Mouse (Mus musculus) C2C12 (cell line): ENCODE results near the gene Tnfrsf17. TPM values are rescaled to one million over a fixed set of nuclear protein-coding genes. Genes with fewer than 3 reads are reported as not detected.

Source experiments
- H3K27me3 ChIP-seq: one replicate; pipeline ENCODE4 v1.6.1; 2011; ENCODE audit not compliant: control insufficient read depth, insufficient read depth, insufficient read length
- H3K36me3 ChIP-seq: one replicate; pipeline ENCODE4 v1.6.1; 2011; ENCODE audit not compliant: control insufficient read depth, insufficient read depth
- H3K4me3 ChIP-seq: one replicate; pipeline ENCODE4 v1.5.1; 2011; ENCODE audit warnings: mild to moderate bottlenecking, control low read depth; ENCODE audit not compliant: poor library complexity, insufficient read depth, severe bottlenecking
- H3K79me2 ChIP-seq: one replicate; pipeline ENCODE4 v1.6.1; 2011; ENCODE audit not compliant: control insufficient read depth, insufficient read depth
- H3K79me3 ChIP-seq: one replicate; pipeline ENCODE4 v1.6.1; 2011; ENCODE audit warnings: low read depth, control low read depth
- H3ac ChIP-seq: one replicate; pipeline ENCODE3; 2011; ENCODE audit warnings: low read depth; ENCODE audit not compliant: control insufficient read depth, insufficient read length
- CEBPB ChIP-seq: IDR thresholded peaks from one replicate; pipeline ENCODE4 v1.6.1; 2011; ENCODE audit warnings: low read depth, mild to moderate bottlenecking, control low read depth, moderate library complexity
- CTCF ChIP-seq: IDR thresholded peaks from one replicate; pipeline ENCODE4 v1.5.1; 2011; ENCODE audit not compliant: control insufficient read depth, insufficient read depth, insufficient read length
- FOSL1 ChIP-seq: IDR thresholded peaks from one replicate; pipeline ENCODE4 v1.8.0; 2011; ENCODE audit warnings: mild to moderate bottlenecking, low read length; ENCODE audit not compliant: poor library complexity, insufficient read depth, severe bottlenecking
- MAX ChIP-seq: IDR thresholded peaks from one replicate; pipeline ENCODE4 v1.6.1; 2011; ENCODE audit warnings: mild to moderate bottlenecking, control low read depth
- MYOD1 ChIP-seq: IDR thresholded peaks from one replicate; pipeline ENCODE4 v1.6.1; 2011; ENCODE audit warnings: low read depth; ENCODE audit not compliant: control insufficient read depth, insufficient read length
- MYOG ChIP-seq: IDR thresholded peaks from one replicate; pipeline ENCODE4 v1.6.1; 2011; ENCODE audit not compliant: control insufficient read depth, insufficient read length; ENCODE audit errors: extremely low read depth
- USF1 ChIP-seq: IDR thresholded peaks from one replicate; pipeline ENCODE4 v1.6.1; 2011; ENCODE audit warnings: low read depth, mild to moderate bottlenecking, control low read depth, moderate library complexity
- polyA plus RNA-seq: library from polyadenylated mRNA; unstranded; fragments of >200 nt; fragmentation: generic; extraction: Trizol; gene quantifications from one replicate; pipeline ENCODE4 v1.2.1, GENCODE M21; 2012; ENCODE audit warnings: missing spikeins

Tnfrsf17 gene
- polyA plus RNA-seq, 1 experiment = not detected

- no peaks in the 10 kb centered on the region for H3K79me2 ChIP-seq
- TF ChIP-seq MYOD1 = no peak
- no peak for TF ChIP-seq MYOG
- TF ChIP-seq FOSL1 = no peak
- TF ChIP-seq CEBPB = no peak
- no peak for TF ChIP-seq USF1
- peak overlapping the region; percentile 52 for H3K4me3 ChIP-seq
- H3ac ChIP-seq = peak overlapping the region; percentile 89
- no peaks in the 10 kb centered on the region for H3K27me3 ChIP-seq
- no peaks in the 10 kb centered on the region for H3K79me3 ChIP-seq
- H3K36me3 ChIP-seq = no peaks in the 10 kb centered on the region
These were observed 9.9 kb downstream of the Tnfrsf17 start for GRCm38 (mm10) chr16:11323324-11324051.

- Histone ChIP-seq H3K4me3 (no peak overlapping the region), H3K27me3 (no peaks in the 10 kb centered on the region), H3K79me2 (no peaks in the 10 kb centered on the region), H3ac (no peak overlapping the region), H3K79me3 (no peaks in the 10 kb centered on the region), H3K36me3 (no peaks in the 10 kb centered on the region)
- TF ChIP-seq CEBPB (no peak), USF1 (no peak), MYOG (no peak), MAX (no peak), FOSL1 (no peak), MYOD1 (no peak), CTCF (no peak)
These were observed 16.6 kb downstream of the Tnfrsf17 start for GRCm38 (mm10) chr16:11330081-11330800.

GRCm38 (mm10) chr16:11331030-11331429 lies 17.4 kb downstream of the Tnfrsf17 start:
- TF ChIP-seq MYOG (no peak), USF1 (no peak)
- Histone ChIP-seq H3K36me3 (no peaks in the 10 kb centered on the region), H3K79me2 (no peaks in the 10 kb centered on the region), H3K27me3 (no peaks in the 10 kb centered on the region), H3K4me3 (no peak overlapping the region), H3ac (no peak overlapping the region), H3K79me3 (no peaks in the 10 kb centered on the region)

GRCm38 (mm10) chr16:11343292-11343815 lies 29.7 kb downstream of the Tnfrsf17 start:
- H3K79me2 ChIP-seq = no peaks in the 10 kb centered on the region
- H3K4me3 ChIP-seq = no peak overlapping the region
- H3ac ChIP-seq = no peak overlapping the region
- no peak for TF ChIP-seq CTCF
- TF ChIP-seq CEBPB = no peak
- no peaks in the 10 kb centered on the region for H3K27me3 ChIP-seq
- no peaks in the 10 kb centered on the region for H3K79me3 ChIP-seq
- H3K36me3 ChIP-seq = no peaks in the 10 kb centered on the region

- Histone ChIP-seq H3K27me3 (no peaks in the 10 kb centered on the region), H3K4me3 (no peak overlapping the region), H3ac (no peak overlapping the region), H3K79me3 (no peaks in the 10 kb centered on the region), H3K79me2 (no peaks in the 10 kb centered on the region), H3K36me3 (no peaks in the 10 kb centered on the region)
- TF ChIP-seq FOSL1 (no peak), MYOD1 (no peak)
These were observed 38.3 kb downstream of the Tnfrsf17 start for GRCm38 (mm10) chr16:11351903-11352302.

GRCm38 (mm10) chr16:11359173-11359572 lies 45.6 kb downstream of the Tnfrsf17 start:
- H3K79me2 ChIP-seq = no peaks in the 10 kb centered on the region
- H3K4me3 ChIP-seq = no peak overlapping the region
- H3ac ChIP-seq = no peak overlapping the region
- H3K27me3 ChIP-seq = peaks cover 6% of the 10 kb centered on the region
- H3K79me3 ChIP-seq = no peaks in the 10 kb centered on the region
- no peaks in the 10 kb centered on the region for H3K36me3 ChIP-seq
- TF ChIP-seq CEBPB = no peak
- no peak for TF ChIP-seq MAX
- TF ChIP-seq USF1 = no peak
- no peak for TF ChIP-seq CTCF
